Mouse (Mus musculus): Measurements from ENCODE around the gene Lipc. TPM values are rescaled to one million over a fixed set of nuclear protein-coding genes. Genes with fewer than 3 reads are reported as not detected.

Lipc gene
- polyA plus RNA-seq, 1 experiment from 2014 or later = not detected

GRCm38 (mm10) chr9:70902821-70903730, 49.0 kb downstream of the Lipc start:
- H3K9ac ChIP-seq = no peak overlapping the region
- no peak for ATAC-seq (ENCODE audit: low FRiP score)
- no peak overlapping the region for H3K4me2 ChIP-seq
- H3K27ac ChIP-seq = no peak overlapping the region
- H3K36me3 ChIP-seq (replicated peaks) = no peaks in the 10 kb centered on the region
- H3K4me3 ChIP-seq (replicated peaks) = no peak overlapping the region
- H3K4me1 ChIP-seq = no peaks in the 10 kb centered on the region
- H3K9me3 ChIP-seq = no peaks in the 10 kb centered on the region
- WGBS = 96% methylated on average over 11 of the region's 11 CpGs
- H3K27me3 ChIP-seq = no peaks in the 10 kb centered on the region

- no peak for ATAC-seq (ENCODE audit: low FRiP score)
- Histone ChIP-seq H3K4me3 (replicated peaks) (no peak overlapping the region), H3K4me1 (no peaks in the 10 kb centered on the region), H3K4me2 (no peak overlapping the region), H3K9me3 (no peaks in the 10 kb centered on the region), H3K27ac (no peak overlapping the region), H3K36me3 (replicated peaks) (no peaks in the 10 kb centered on the region), H3K27me3 (no peaks in the 10 kb centered on the region), H3K9ac (no peak overlapping the region)
- WGBS = 96% methylated on average over 1 of the region's 1 CpGs
These were observed 57.8 kb downstream of the Lipc start for GRCm38 (mm10) chr9:70894201-70894600.

GRCm38 (mm10) chr9:70893526-70893925, 58.5 kb downstream of the Lipc start:
- Histone ChIP-seq H3K4me3 (replicated peaks) (no peak overlapping the region), H3K27me3 (no peaks in the 10 kb centered on the region), H3K27ac (no peak overlapping the region), H3K9ac (no peak overlapping the region), H3K36me3 (replicated peaks) (no peaks in the 10 kb centered on the region), H3K4me2 (no peak overlapping the region), H3K4me1 (no peaks in the 10 kb centered on the region), H3K9me3 (no peaks in the 10 kb centered on the region)
- WGBS = 78% methylated on average over 3 of the region's 3 CpGs
- no peak for ATAC-seq (ENCODE audit: low FRiP score)

GRCm38 (mm10) chr9:70892627-70893026, 59.4 kb downstream of the Lipc start:
- Histone ChIP-seq H3K4me1 (no peaks in the 10 kb centered on the region), H3K4me3 (replicated peaks) (no peak overlapping the region), H3K9me3 (no peaks in the 10 kb centered on the region), H3K27ac (no peak overlapping the region), H3K36me3 (replicated peaks) (no peaks in the 10 kb centered on the region), H3K4me2 (no peak overlapping the region), H3K9ac (no peak overlapping the region), H3K27me3 (no peaks in the 10 kb centered on the region)
- 91% methylated on average over 5 of the region's 5 CpGs for whole genome bisulfite sequencing
- ATAC-seq (ENCODE audit: low FRiP score) = no peak

GRCm38 (mm10) chr9:70891431-70892133, 60.4 kb downstream of the Lipc start:
- no peak overlapping the region for H3K4me2 ChIP-seq
- H3K4me1 ChIP-seq = no peaks in the 10 kb centered on the region
- H3K27ac ChIP-seq = no peak overlapping the region
- ATAC-seq (ENCODE audit: low FRiP score) = no peak
- H3K9me3 ChIP-seq = no peaks in the 10 kb centered on the region
- H3K9ac ChIP-seq = no peak overlapping the region
- H3K36me3 ChIP-seq (replicated peaks) = no peaks in the 10 kb centered on the region
- 76% methylated on average over 8 of the region's 8 CpGs for WGBS
- H3K4me3 ChIP-seq (replicated peaks) = no peak overlapping the region
- no peaks in the 10 kb centered on the region for H3K27me3 ChIP-seq

GRCm38 (mm10) chr9:70890736-70891135, 61.3 kb downstream of the Lipc start:
- Histone ChIP-seq H3K27me3 (no peaks in the 10 kb centered on the region), H3K4me2 (no peak overlapping the region), H3K27ac (no peak overlapping the region), H3K36me3 (replicated peaks) (no peaks in the 10 kb centered on the region), H3K9ac (no peak overlapping the region), H3K4me3 (replicated peaks) (no peak overlapping the region), H3K4me1 (no peaks in the 10 kb centered on the region), H3K9me3 (no peaks in the 10 kb centered on the region)
- ATAC-seq (ENCODE audit: low FRiP score) = no peak
- WGBS = 85% methylated on average over 7 of the region's 7 CpGs

- no peaks in the 10 kb centered on the region for H3K36me3 ChIP-seq (replicated peaks)
- H3K4me1 ChIP-seq = no peaks in the 10 kb centered on the region
- no peak overlapping the region for H3K4me3 ChIP-seq (replicated peaks)
- no peaks in the 10 kb centered on the region for H3K27me3 ChIP-seq
- H3K27ac ChIP-seq = no peak overlapping the region
- no peaks in the 10 kb centered on the region for H3K9me3 ChIP-seq
- H3K4me2 ChIP-seq = no peak overlapping the region
- WGBS = 84% methylated on average over 4 of the region's 4 CpGs
- H3K9ac ChIP-seq = no peak overlapping the region
- ATAC-seq (ENCODE audit: low FRiP score) = no peak
These were observed 63.1 kb downstream of the Lipc start for GRCm38 (mm10) chr9:70888969-70889368.

GRCm38 (mm10) chr9:70888556-70888955, 63.5 kb downstream of the Lipc start:
- 91% methylated on average over 2 of the region's 2 CpGs for WGBS
- H3K27me3 ChIP-seq = no peaks in the 10 kb centered on the region

GRCm38 (mm10) chr9:70881982-70882381, 70.0 kb downstream of the Lipc start:
- Histone ChIP-seq H3K4me3 (replicated peaks) (no peak overlapping the region), H3K4me1 (no peaks in the 10 kb centered on the region)

More at GRCm38 (mm10) chr9:70888556-70888955, 63.5 kb downstream of the Lipc start:
- H3K4me1 ChIP-seq = no peaks in the 10 kb centered on the region
- no peak overlapping the region for H3K4me2 ChIP-seq
- no peaks in the 10 kb centered on the region for H3K36me3 ChIP-seq (replicated peaks)
- H3K9ac ChIP-seq = no peak overlapping the region
- H3K4me3 ChIP-seq (replicated peaks) = no peak overlapping the region
- H3K9me3 ChIP-seq = no peaks in the 10 kb centered on the region
- H3K27ac ChIP-seq = no peak overlapping the region
- ATAC-seq (ENCODE audit: low FRiP score) = no peak

GRCm38 (mm10) chr9:70878823-70879222, 73.2 kb downstream of the Lipc start:
- Histone ChIP-seq H3K4me1 (no peaks in the 10 kb centered on the region), H3K27ac (no peak overlapping the region), H3K4me2 (no peak overlapping the region), H3K9me3 (no peaks in the 10 kb centered on the region), H3K36me3 (replicated peaks) (no peaks in the 10 kb centered on the region), H3K27me3 (no peaks in the 10 kb centered on the region), H3K4me3 (replicated peaks) (no peak overlapping the region), H3K9ac (no peak overlapping the region)
- ATAC-seq (ENCODE audit: low FRiP score) = no peak

More at GRCm38 (mm10) chr9:70881982-70882381, 70.0 kb downstream of the Lipc start:
- H3K36me3 ChIP-seq (replicated peaks) = no peaks in the 10 kb centered on the region
- H3K9ac ChIP-seq = no peak overlapping the region
- H3K4me2 ChIP-seq = no peak overlapping the region
- no peaks in the 10 kb centered on the region for H3K27me3 ChIP-seq
- 77% methylated on average over 5 of the region's 5 CpGs for WGBS
- no peak for ATAC-seq (ENCODE audit: low FRiP score)
- H3K27ac ChIP-seq = no peak overlapping the region
- no peaks in the 10 kb centered on the region for H3K9me3 ChIP-seq

GRCm38 (mm10) chr9:70878157-70878556, 73.9 kb downstream of the Lipc start:
- no peaks in the 10 kb centered on the region for H3K36me3 ChIP-seq (replicated peaks)
- no peaks in the 10 kb centered on the region for H3K9me3 ChIP-seq
- no peaks in the 10 kb centered on the region for H3K27me3 ChIP-seq
- no peak overlapping the region for H3K27ac ChIP-seq
- no peak for ATAC-seq (ENCODE audit: low FRiP score)
- H3K9ac ChIP-seq = no peak overlapping the region
- H3K4me1 ChIP-seq = no peaks in the 10 kb centered on the region
- WGBS = 82% methylated on average over 5 of the region's 5 CpGs
- H3K4me2 ChIP-seq = no peak overlapping the region
- H3K4me3 ChIP-seq (replicated peaks) = no peak overlapping the region

GRCm38 (mm10) chr9:70875490-70875889, 76.5 kb downstream of the Lipc start:
- Histone ChIP-seq H3K4me1 (no peaks in the 10 kb centered on the region), H3K4me2 (no peak overlapping the region), H3K27ac (no peak overlapping the region), H3K27me3 (no peaks in the 10 kb centered on the region), H3K36me3 (replicated peaks) (no peaks in the 10 kb centered on the region), H3K9me3 (no peaks in the 10 kb centered on the region), H3K4me3 (replicated peaks) (no peak overlapping the region), H3K9ac (no peak overlapping the region)
- 69% methylated on average over 4 of the region's 4 CpGs for WGBS
- ATAC-seq (ENCODE audit: low FRiP score) = no peak

Data from forebrain, embryonic 12.5 days (tissue).